Mouse (Mus musculus) spleen, embryonic (tissue): ENCODE data around the gene Dync2li1.

ENCODE experiments used
- CTCF ChIA-PET: fragments of 350-600 bp; sonication (Branson Sonifier 250); formaldehyde crosslinking; loops from one replicate; lab custom pipeline; 2022; lab: Charles Lee

Gene Dync2li1

GRCm38 (mm10) chr17:84608606-84609005, 17.7 kb upstream of the Dync2li1 start:
- CTCF ChIA-PET: no interaction called here

GRCm38 (mm10) chr17:84611500-84611899, 14.8 kb upstream of the Dync2li1 start:
- CTCF ChIA-PET: interaction anchor here (0.7 kb wide), 1 partner anchor 30 kb away, joined by 3 read pairs; no protein-coding TSS in a partner anchor

- CTCF ChIA-PET: no interaction called here
Measured at GRCm38 (mm10) chr17:84611971-84612370, 14.3 kb upstream of the Dync2li1 start.

- CTCF ChIA-PET: no interaction called here
Measured at GRCm38 (mm10) chr17:84615811-84616210, 10.5 kb upstream of the Dync2li1 start.

- CTCF ChIA-PET: no interaction called here
Measured at GRCm38 (mm10) chr17:84616526-84617074, 9.7 kb upstream of the Dync2li1 start.

- CTCF ChIA-PET: interaction anchor here (0.7 kb wide), 2 partner anchors 11 to 193 kb away, joined by 4 read pairs; no protein-coding TSS in a partner anchor
Measured at GRCm38 (mm10) chr17:84617953-84618352, 8.3 kb upstream of the Dync2li1 start.

GRCm38 (mm10) chr17:84619112-84619511, 7.2 kb upstream of the Dync2li1 start:
- CTCF ChIA-PET: interaction anchor here (0.6 kb wide), 1 partner anchor 77 kb away, joined by 5 read pairs; no protein-coding TSS in a partner anchor

- CTCF ChIA-PET: no interaction called here
Measured at GRCm38 (mm10) chr17:84620076-84620475, 6.2 kb upstream of the Dync2li1 start.

- CTCF ChIA-PET: no interaction called here
Measured at GRCm38 (mm10) chr17:84620610-84621009, 5.7 kb upstream of the Dync2li1 start.

- CTCF ChIA-PET: interaction anchor here (0.6 kb wide), 1 partner anchor 593 kb away, joined by 3 read pairs; no protein-coding TSS in a partner anchor
Measured at GRCm38 (mm10) chr17:84621209-84621608, 5.1 kb upstream of the Dync2li1 start.

GRCm38 (mm10) chr17:84622028-84622427, 4.3 kb upstream of the Dync2li1 start:
- CTCF ChIA-PET: no interaction called here

- CTCF ChIA-PET: no interaction called here
Measured at GRCm38 (mm10) chr17:84622873-84623272, 3.4 kb upstream of the Dync2li1 start.

GRCm38 (mm10) chr17:84626857-84627305, 585 bp downstream of the Dync2li1 start:
- CTCF ChIA-PET: interaction anchor here (0.5 kb wide), 1 partner anchor 48 kb away, joined by 6 read pairs; no protein-coding TSS in a partner anchor

GRCm38 (mm10) chr17:84627721-84628120, 1.4 kb downstream of the Dync2li1 start:
- CTCF ChIA-PET: no interaction called here

- CTCF ChIA-PET: no interaction called here
Measured at GRCm38 (mm10) chr17:84628611-84629010, 2.3 kb downstream of the Dync2li1 start.

- CTCF ChIA-PET: no interaction called here
Measured at GRCm38 (mm10) chr17:84631836-84632235, 5.5 kb downstream of the Dync2li1 start.

GRCm38 (mm10) chr17:84633443-84633842, 7.1 kb downstream of the Dync2li1 start:
- CTCF ChIA-PET: interaction anchor here (0.7 kb wide), 1 partner anchor 381 kb away, joined by 3 read pairs; no protein-coding TSS in a partner anchor

GRCm38 (mm10) chr17:84636328-84636727, 10.0 kb downstream of the Dync2li1 start:
- CTCF ChIA-PET: no interaction called here

GRCm38 (mm10) chr17:84637971-84638370, 11.7 kb downstream of the Dync2li1 start:
- CTCF ChIA-PET: no interaction called here

GRCm38 (mm10) chr17:84639796-84640378, 13.6 kb downstream of the Dync2li1 start:
- CTCF ChIA-PET: no interaction called here

GRCm38 (mm10) chr17:84641893-84642292, 15.6 kb downstream of the Dync2li1 start:
- CTCF ChIA-PET: interaction anchor here (0.6 kb wide), 1 partner anchor 31 kb away, joined by 3 read pairs; no protein-coding TSS in a partner anchor

- CTCF ChIA-PET: no interaction called here
Measured at GRCm38 (mm10) chr17:84642324-84642723, 16.0 kb downstream of the Dync2li1 start.
